Mouse (Mus musculus): Measurements from ENCODE around the gene C1d. TPM values are rescaled to one million over a fixed set of nuclear protein-coding genes. Genes with fewer than 3 reads are reported as not detected.
"Not testable (repeated sequence)": the region's sequence is repeated elsewhere in the genome, so short reads cannot be mapped to it uniquely, and the experiment has no call there.

Gene C1d
- polyA plus RNA-seq, 1 experiment from 2014 or later = 115 TPM

DNA sequence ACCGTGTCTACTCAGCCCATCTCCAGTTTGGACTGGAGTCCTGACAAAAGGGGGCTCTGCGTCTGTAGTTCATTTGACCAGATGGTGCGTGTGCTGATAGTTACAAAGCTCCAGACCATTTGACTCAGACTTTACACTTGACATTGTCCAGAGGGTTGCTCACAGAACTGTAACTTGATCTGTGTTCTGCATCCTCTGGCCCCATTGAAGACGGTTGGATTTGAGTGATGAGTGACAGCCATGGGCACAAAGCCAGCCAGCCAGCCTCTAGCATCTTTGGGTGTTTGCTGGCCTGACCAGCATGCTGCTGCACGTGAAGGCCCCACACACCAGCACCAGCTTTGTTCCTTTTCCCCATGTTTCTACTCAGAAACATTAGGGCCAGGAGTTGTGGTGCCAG lies 24.6 kb upstream of the C1d start:
- DNase-seq (ENCODE audit: low spot score) (no peak), ATAC-seq (replicated peaks; ENCODE audit: low FRiP score, low read depth) (no peak)

DNA sequence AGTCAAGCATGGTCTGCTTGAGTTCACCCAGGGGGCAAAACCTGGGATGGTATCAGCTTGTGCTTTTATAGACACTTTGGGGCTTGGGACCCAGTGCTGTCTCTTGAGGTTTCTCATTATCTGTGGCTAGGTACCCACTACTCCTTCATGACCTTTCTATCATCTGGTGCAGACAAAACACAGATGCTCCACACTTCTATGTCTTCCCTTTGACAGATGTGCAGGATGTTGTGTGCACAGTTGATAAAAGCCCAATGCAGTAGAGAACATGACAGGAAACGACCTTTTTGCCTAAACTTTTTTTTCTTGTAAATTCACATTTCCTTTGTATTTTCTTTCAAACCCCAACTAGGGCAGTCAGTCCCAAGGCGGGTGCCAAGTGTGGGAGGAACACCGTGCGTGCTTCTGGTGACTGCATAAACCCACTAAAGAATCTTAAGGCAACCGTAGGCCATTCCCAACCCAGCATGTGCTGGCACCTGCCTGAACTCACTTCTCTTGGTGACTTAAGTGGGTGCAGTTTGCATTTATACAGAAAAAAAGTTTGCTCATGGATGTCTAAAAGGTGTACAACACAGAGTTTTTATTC lies 20.8 kb upstream of the C1d start:
- DNase-seq (ENCODE audit: low spot score) (no peak), ATAC-seq (replicated peaks; ENCODE audit: low FRiP score, low read depth) (no peak)
- peaks cover 9% of the 10 kb centered on the region; the same call in 1 of the 2 replicates for H3K36me3 ChIP-seq (ENCODE audit: insufficient read depth, low read length)
- H3K4me2 ChIP-seq (ENCODE audit: low read length) = no peak overlapping the region
- H3K4me1 ChIP-seq (replicated peaks; ENCODE audit: insufficient read depth, low read length) = no peaks in the 10 kb centered on the region
- no peaks in the 10 kb centered on the region for H3K27me3 ChIP-seq (ENCODE audit: insufficient read depth, low read length)
- H3K27ac ChIP-seq = no peak overlapping the region
- 78% methylated on average over 5 of the region's 5 CpGs for WGBS
- no peak for TF ChIP-seq CTCF (IDR thresholded peaks at IDR 0.05; ENCODE audit: low read depth)
- no peak overlapping the region for H3K9ac ChIP-seq (ENCODE audit: low read depth, low read length)
- H3K4me3 ChIP-seq (replicated peaks; ENCODE audit: low read depth, low read length) = no peak overlapping the region
- no peaks in the 10 kb centered on the region for H3K9me3 ChIP-seq (replicated peaks; ENCODE audit: low read length)

More for the DNA sequence above, 24.6 kb upstream of the C1d start:
- no peak overlapping the region for H3K4me3 ChIP-seq (replicated peaks; ENCODE audit: low read depth, low read length)
- H3K27ac ChIP-seq = no peak overlapping the region
- H3K9ac ChIP-seq (ENCODE audit: low read depth, low read length) = no peak overlapping the region
- H3K4me1 ChIP-seq (replicated peaks; ENCODE audit: insufficient read depth, low read length) = no peaks in the 10 kb centered on the region
- H3K36me3 ChIP-seq (ENCODE audit: insufficient read depth, low read length) = peaks cover 17% of the 10 kb centered on the region
- no peak for TF ChIP-seq CTCF (IDR thresholded peaks at IDR 0.05; ENCODE audit: low read depth)
- no peak overlapping the region for H3K4me2 ChIP-seq (ENCODE audit: low read length)
- 73% methylated on average over 5 of the region's 5 CpGs for WGBS
- H3K27me3 ChIP-seq (ENCODE audit: insufficient read depth, low read length) = no peaks in the 10 kb centered on the region
- no peaks in the 10 kb centered on the region for H3K9me3 ChIP-seq (replicated peaks; ENCODE audit: low read length)

DNA sequence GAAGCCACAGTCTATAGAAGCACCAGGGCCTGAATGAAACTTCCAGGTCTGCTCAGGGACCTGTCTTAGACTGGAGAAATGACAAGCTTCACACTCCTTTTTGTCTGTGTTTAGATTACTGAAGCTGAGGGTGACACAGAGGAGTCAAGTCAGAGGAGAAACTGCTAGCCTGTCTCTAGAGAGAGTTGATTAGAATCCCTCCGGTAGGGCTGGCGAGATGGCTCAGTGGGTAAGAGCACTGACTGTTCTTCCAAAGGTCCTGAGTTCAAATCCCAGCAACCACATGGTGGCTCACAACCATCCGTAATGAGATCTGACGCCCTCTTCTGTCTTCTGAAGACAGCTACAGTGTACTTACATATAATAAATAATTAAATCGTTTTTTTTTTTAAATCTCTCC lies 18.8 kb upstream of the C1d start:
- not testable (repeated sequence) for H3K27ac ChIP-seq; H3K4me3 ChIP-seq (replicated peaks; ENCODE audit: low read depth, low read length); H3K9ac ChIP-seq (ENCODE audit: low read depth, low read length); H3K4me1 ChIP-seq (replicated peaks; ENCODE audit: insufficient read depth, low read length); ATAC-seq (replicated peaks; ENCODE audit: low FRiP score, low read depth); H3K27me3 ChIP-seq (ENCODE audit: insufficient read depth, low read length); H3K36me3 ChIP-seq (ENCODE audit: insufficient read depth, low read length); H3K4me2 ChIP-seq (ENCODE audit: low read length); H3K9me3 ChIP-seq (replicated peaks; ENCODE audit: low read length); DNase-seq (ENCODE audit: low spot score)
- WGBS = 88% methylated on average over 5 of the region's 5 CpGs

DNA sequence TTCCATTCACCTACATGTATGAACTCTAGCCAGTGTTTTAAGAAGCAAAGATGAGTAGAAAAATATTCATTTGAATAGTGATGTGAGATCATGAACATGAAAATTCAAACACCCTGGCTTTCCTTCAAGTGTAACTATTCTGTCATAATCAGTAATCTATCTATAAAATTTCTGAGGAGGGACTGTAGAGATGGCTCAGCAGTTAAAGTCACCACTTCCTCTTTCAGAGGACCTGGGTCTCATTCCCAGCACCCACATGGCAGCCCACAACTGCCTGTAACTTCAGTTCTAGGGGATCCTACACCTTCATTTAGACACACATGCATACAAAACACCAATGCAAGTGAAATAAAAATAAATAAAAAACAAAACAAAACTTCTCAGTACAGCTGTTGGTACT lies 8.7 kb upstream of the C1d start:
- H3K4me1 ChIP-seq (replicated peaks; ENCODE audit: insufficient read depth, low read length) = no peaks in the 10 kb centered on the region
- no peak overlapping the region for H3K27ac ChIP-seq
- no peaks in the 10 kb centered on the region for H3K27me3 ChIP-seq (ENCODE audit: insufficient read depth, low read length)
- TF ChIP-seq CTCF (IDR thresholded peaks at IDR 0.05; ENCODE audit: low read depth) = no peak
- DNase-seq (ENCODE audit: low spot score) (no peak), ATAC-seq (replicated peaks; ENCODE audit: low FRiP score, low read depth) (no peak)
- H3K4me3 ChIP-seq (replicated peaks; ENCODE audit: low read depth, low read length) = no peak overlapping the region
- H3K4me2 ChIP-seq (ENCODE audit: low read length) = no peak overlapping the region
- H3K9ac ChIP-seq (ENCODE audit: low read depth, low read length) = no peak overlapping the region
- no peaks in the 10 kb centered on the region for H3K36me3 ChIP-seq (ENCODE audit: insufficient read depth, low read length)
- no peaks in the 10 kb centered on the region for H3K9me3 ChIP-seq (replicated peaks; ENCODE audit: low read length)

DNA sequence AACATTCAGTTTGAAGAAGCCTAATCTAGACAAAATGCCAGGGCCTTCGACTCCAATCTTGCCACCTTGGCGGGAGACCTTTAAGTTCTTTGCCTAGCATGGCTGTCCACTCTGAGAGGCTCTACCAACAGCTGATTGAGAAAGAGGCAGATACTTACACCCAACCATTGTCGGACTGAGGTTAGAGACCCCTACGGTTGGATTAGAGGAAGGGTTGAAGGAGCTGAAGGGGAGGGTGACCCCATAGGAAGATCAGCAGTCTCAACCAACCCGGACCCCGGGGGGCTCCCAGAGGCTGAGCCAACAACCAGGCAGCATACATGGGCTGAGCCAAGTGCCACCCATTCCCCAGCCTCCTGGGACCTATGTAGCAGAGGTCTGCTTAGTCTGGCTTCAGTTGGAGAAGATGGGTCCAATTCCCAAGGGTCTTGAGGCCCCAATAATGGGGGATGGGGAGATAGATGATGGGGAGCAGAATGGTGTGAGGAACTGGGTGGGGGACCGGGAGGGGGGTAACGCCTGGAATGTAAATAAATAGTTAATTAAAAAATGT lies 490 bp upstream of the C1d start:
- no peaks in the 10 kb centered on the region for H3K36me3 ChIP-seq (ENCODE audit: insufficient read depth, low read length)
- peak overlapping the region; percentile 76 for H3K4me2 ChIP-seq (ENCODE audit: low read length)
- DNase-seq (ENCODE audit: low spot score) (no peak), ATAC-seq (replicated peaks; ENCODE audit: low FRiP score, low read depth) (peak; percentile 68)
- no peak for TF ChIP-seq CTCF (IDR thresholded peaks at IDR 0.05; ENCODE audit: low read depth)
- no peaks in the 10 kb centered on the region for H3K27me3 ChIP-seq (ENCODE audit: insufficient read depth, low read length)
- peak overlapping the region; percentile 91 for H3K4me3 ChIP-seq (replicated peaks; ENCODE audit: low read depth, low read length)
- H3K9ac ChIP-seq (ENCODE audit: low read depth, low read length) = peak overlapping the region; percentile 85
- no peaks in the 10 kb centered on the region for H3K4me1 ChIP-seq (replicated peaks; ENCODE audit: insufficient read depth, low read length)
- H3K27ac ChIP-seq = no peak overlapping the region
- no peaks in the 10 kb centered on the region for H3K9me3 ChIP-seq (replicated peaks; ENCODE audit: low read length)
- 58% methylated on average over 8 of the region's 8 CpGs for WGBS

DNA sequence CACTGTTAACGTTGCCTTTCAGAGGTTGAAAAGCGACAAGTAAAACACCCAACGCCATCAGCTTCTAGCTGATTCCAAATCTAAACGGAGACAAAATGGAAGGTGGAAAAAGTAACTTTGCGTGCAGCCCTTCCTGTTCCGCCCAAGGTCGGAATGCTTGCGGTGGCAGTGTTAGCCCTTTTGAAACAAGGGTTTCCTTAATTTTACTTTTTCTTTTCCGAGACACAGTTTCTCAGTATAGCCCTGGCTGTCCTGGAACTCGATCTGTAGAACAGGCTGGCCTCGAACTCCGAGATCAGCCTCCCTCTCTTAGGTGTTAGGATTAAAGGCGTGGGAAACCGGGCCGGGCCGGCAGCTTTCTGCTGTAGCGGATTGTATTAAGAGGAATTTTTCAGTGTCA lies 482 bp downstream of the C1d start:
- DNase-seq (ENCODE audit: low spot score) (peak; percentile 61), ATAC-seq (replicated peaks; ENCODE audit: low FRiP score, low read depth) (0 out of 2 replicates have a peak, but pooled peaks have one; percentile 7)

DNA sequence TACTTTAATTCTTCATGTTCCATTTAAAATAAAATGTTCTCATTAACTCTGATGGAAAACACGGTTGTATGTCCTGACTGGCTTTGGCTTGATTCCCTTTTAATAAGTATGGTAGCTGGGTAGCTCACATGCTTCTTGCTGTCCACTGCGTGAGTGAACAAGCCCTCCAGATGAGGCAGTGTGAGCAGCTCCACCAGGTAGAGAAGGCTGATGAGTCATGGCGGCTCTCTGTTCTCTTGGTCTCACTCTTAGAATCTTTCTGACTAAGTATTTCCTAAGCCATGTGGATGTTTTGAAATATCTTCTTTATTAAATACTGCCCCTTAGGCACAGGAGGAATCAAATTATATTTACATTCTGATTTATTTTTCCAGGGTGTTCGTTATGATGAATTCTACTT lies 9.8 kb downstream of the C1d start:
- DNase-seq (ENCODE audit: low spot score) = no peak
- 93% methylated on average over 4 of the region's 4 CpGs for WGBS
- no peak for ATAC-seq (replicated peaks; ENCODE audit: low FRiP score, low read depth)
- no peak for TF ChIP-seq CTCF (IDR thresholded peaks at IDR 0.05; ENCODE audit: low read depth)
- no peaks in the 10 kb centered on the region for H3K4me1 ChIP-seq (replicated peaks; ENCODE audit: insufficient read depth, low read length)
- no peaks in the 10 kb centered on the region for H3K27me3 ChIP-seq (ENCODE audit: insufficient read depth, low read length)
- H3K36me3 ChIP-seq (ENCODE audit: insufficient read depth, low read length) = peaks cover 10% of the 10 kb centered on the region; the same call in 1 of the 2 replicates
- H3K9ac ChIP-seq (ENCODE audit: low read depth, low read length) = no peak overlapping the region
- H3K27ac ChIP-seq = no peak overlapping the region
- H3K4me2 ChIP-seq (ENCODE audit: low read length) = no peak overlapping the region
- no peak overlapping the region for H3K4me3 ChIP-seq (replicated peaks; ENCODE audit: low read depth, low read length)
- H3K9me3 ChIP-seq (replicated peaks; ENCODE audit: low read length) = no peaks in the 10 kb centered on the region

More for the DNA sequence above, 482 bp downstream of the C1d start:
- H3K36me3 ChIP-seq (ENCODE audit: insufficient read depth, low read length) = no peaks in the 10 kb centered on the region
- no peaks in the 10 kb centered on the region for H3K9me3 ChIP-seq (replicated peaks; ENCODE audit: low read length)
- H3K4me2 ChIP-seq (ENCODE audit: low read length) = peak overlapping the region; percentile 76
- peak overlapping the region; percentile 85 for H3K9ac ChIP-seq (ENCODE audit: low read depth, low read length)
- under 1% methylated on average over 17 of the region's 17 CpGs for WGBS
- H3K27ac ChIP-seq = peak overlapping the region; percentile 92
- H3K4me1 ChIP-seq (replicated peaks; ENCODE audit: insufficient read depth, low read length) = no peaks in the 10 kb centered on the region
- no peaks in the 10 kb centered on the region for H3K27me3 ChIP-seq (ENCODE audit: insufficient read depth, low read length)
- no peak for TF ChIP-seq CTCF (IDR thresholded peaks at IDR 0.05; ENCODE audit: low read depth)
- peak overlapping the region; percentile 91 for H3K4me3 ChIP-seq (replicated peaks; ENCODE audit: low read depth, low read length)
